30 mouse cellular contexts compared by ENCODE assay signal in the genomic region with DNA sequence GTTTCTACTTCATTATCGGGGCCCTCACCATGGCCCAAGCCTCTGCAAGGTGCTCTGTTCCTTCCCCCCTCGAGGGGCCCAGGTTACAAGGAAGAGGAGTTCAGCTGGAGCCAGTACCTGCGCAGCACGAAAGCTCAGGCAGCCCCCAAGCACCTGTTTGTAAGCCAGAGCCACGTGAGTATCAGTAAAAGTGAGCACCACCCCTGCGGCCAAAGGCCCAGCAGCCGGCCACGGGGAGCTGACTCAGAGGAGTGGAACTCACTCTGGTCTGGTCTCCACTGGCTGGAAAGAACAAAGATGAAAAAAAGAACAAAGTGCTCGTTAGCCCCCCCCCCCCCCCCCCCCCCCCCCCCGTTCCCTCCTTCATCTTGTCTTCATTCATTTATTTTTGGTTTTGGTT. TPM values are rescaled to one million over a fixed set of nuclear protein-coding genes. Genes with fewer than 3 reads are reported as not detected.
DNase-seq lines count a peak whose midpoint lies in the region; TF ChIP-seq lines count a peak whose summit lies in the region.
"Had no signal": no experiment of that assay in that cellular context is flagged by ENCODE, and none has a peak within 500 bp of the region (broad histone marks: within the 10 kb centered on the region; RNA-seq: fewer than 3 reads in every experiment).

No protein-coding gene starts in this region.

- no peaks in the 10 kb centered on the region for H3K79me2 ChIP-seq in C2C12 (ENCODE audit: control insufficient read depth, insufficient read depth)

- H3ac ChIP-seq in C2C12 (ENCODE audit: control insufficient read depth, insufficient read length, low read depth) = no peak overlapping the region

- H3K4me3 ChIP-seq in C2C12 (ENCODE audit: insufficient read depth, poor library complexity, severe bottlenecking) = no peak overlapping the region
- H3K4me3 ChIP-seq: forebrain, embryonic 10.5 days; forebrain, embryonic 13.5 days; gastrocnemius, adult 2 months; heart, embryonic 10.5 days; heart, embryonic 13.5 days had no signal

- peak; percentile 14 to 30 for DNase-seq in adrenal gland, postnatal 36 days
- no peak for DNase-seq in adrenal gland, postnatal 14 days
- peak; percentile 80 for DNase-seq in NIH3T3 (ENCODE audit: low read depth)
- DNase-seq in yolk sac, embryonic 10.5 days (ENCODE audit: low spot score) = peak; percentile 59
- DNase-seq in left cerebral cortex, adult 8-10 months (ENCODE audit: low spot score in 2 of 2) = no peak
- DNase-seq in heart, adult 8-10 months (ENCODE audit: low spot score) = no peak
- no peak for DNase-seq in left cerebral cortex, postnatal 4 days
- DNase-seq: adrenal gland, adult 2 months; adrenal gland, postnatal 25 days; cerebellum, adult 18-20 months; cerebellum, adult 9-10 months; cerebellum, postnatal 14 days; gastrocnemius, adult 2 months; gastrocnemius, postnatal 25 days; heart, adult 18-20 months; heart, postnatal 14 days; heart, postnatal 4 days; kidney, adult 18-20 months had no signal

- H3K79me3 ChIP-seq in C2C12 (ENCODE audit: low read depth) = no peaks in the 10 kb centered on the region

- H3K27me3 ChIP-seq in C2C12 (ENCODE audit: control insufficient read depth, insufficient read depth, insufficient read length) = no peaks in the 10 kb centered on the region
- H3K27me3 ChIP-seq: forebrain, embryonic 13.5 days had no signal

- TF ChIP-seq CTCF in C2C12 (IDR thresholded peaks at IDR 0.05; ENCODE audit: control insufficient read depth, insufficient read depth, insufficient read length) = no peak

- H3K36me3 ChIP-seq in C2C12 (ENCODE audit: control insufficient read depth, insufficient read depth) = no peaks in the 10 kb centered on the region
- H3K36me3 ChIP-seq: forebrain, embryonic 10.5 days; G1E; heart, embryonic 10.5 days; heart, embryonic 13.5 days had no signal

- intact Hi-C loops in left cerebral cortex, postnatal 4 days (cut with DNase I) = no loop called here

TF ChIP-seq in C2C12, 6 proteins besides CTCF, POLR2A, EP300 and RAD21:
- TF ChIP-seq CEBPB (IDR thresholded peaks at IDR 0.05; ENCODE audit: low read depth) (no peak), MYOD1 (IDR thresholded peaks at IDR 0.05; ENCODE audit: control insufficient read depth, insufficient read length, low read depth) (peak; percentile 51), MAX (IDR thresholded peaks at IDR 0.05) (peak; percentile 22), FOSL1 (IDR thresholded peaks at IDR 0.05; ENCODE audit: insufficient read depth, low read length, poor library complexity, severe bottlenecking) (no peak), MYOG (IDR thresholded peaks at IDR 0.05; ENCODE audit: control insufficient read depth, extremely low read depth, insufficient read length) (no peak), USF1 (IDR thresholded peaks at IDR 0.05; ENCODE audit: low read depth) (peak; percentile 18)

RNA-seq across cellular contexts. Expression of a gene that starts 18.0 kb away (rescaled TPM):
- total RNA-seq in adrenal gland, postnatal 36 days (2021) = not detected
- 0.34 and 0.74 TPM in 2 replicates for total RNA-seq in adrenal gland, postnatal 14 days (2021)
- 0.01 TPM for polyA plus RNA-seq in C2C12 (2012; fragmentation: generic; extraction: Trizol)
- 10 to 100 TPM; 15.2 to 18.6 (median 17.7) TPM for total RNA-seq in left cerebral cortex, adult 8-10 months (2022)
- not detected for total RNA-seq in heart, adult 8-10 months (2022)
- 10 to 100 TPM; 26.4 to 31.4 TPM for total RNA-seq in left cerebral cortex, postnatal 4 days (2021)
- total RNA-seq: common myeloid progenitor, adult 5-6 weeks; G1E; gastrocnemius, adult 2 months; heart, adult 18-20 months; heart, postnatal 4 days had no signal
- polyA plus RNA-seq: G1E had no signal

RNA-seq across cellular contexts. Expression of a gene that starts 25.8 kb away (rescaled TPM):
- 1 to 10 TPM in 1 of 2 experiments, not detected in 1; 1.3 TPM for total RNA-seq in adrenal gland, postnatal 36 days (2021)
- total RNA-seq in adrenal gland, postnatal 14 days (2021) = 1.6 and 2.3 TPM in 2 replicates
- 0.07 TPM for polyA plus RNA-seq in C2C12 (2012; fragmentation: generic; extraction: Trizol)
- 1 to 10 TPM; 1.3 to 1.9 (median 1.9) TPM for total RNA-seq in left cerebral cortex, adult 8-10 months (2022)
- not detected for total RNA-seq in heart, adult 8-10 months (2022)
- total RNA-seq in left cerebral cortex, postnatal 4 days (2021) = not detected
- total RNA-seq: G1E; gastrocnemius, adult 2 months; gastrocnemius, postnatal 25 days; heart, adult 18-20 months; heart, postnatal 4 days had no signal
- polyA plus RNA-seq: embryonic facial prominence, embryonic 11.5 days; embryonic facial prominence, embryonic 14.5 days; forebrain, embryonic 10.5 days; forebrain, embryonic 13.5 days; forebrain, embryonic 16.5 days; G1E; heart, embryonic 13.5 days; hindbrain, embryonic 11.5 days; inflammation-experienced regulatory T-cells, adult 6 months had no signal

RNA-seq across cellular contexts. Expression of a gene that starts 30.0 kb away (rescaled TPM):
- total RNA-seq in adrenal gland, postnatal 36 days (2021) = 100 to 1,000 TPM; 149 to 224 TPM
- total RNA-seq in adrenal gland, postnatal 14 days (2021) = 181 and 186 TPM in 2 replicates
- 119 TPM for polyA plus RNA-seq in C2C12 (2012; fragmentation: generic; extraction: Trizol)
- 10 to 100 TPM; 76.9 to 90.1 (median 84.4) TPM for total RNA-seq in left cerebral cortex, adult 8-10 months (2022)
- total RNA-seq in heart, adult 8-10 months (2022) = 10 to 100 TPM; 53.4 to 66.5 (median 60.8) TPM
- 100 to 1,000 TPM; 154 to 158 TPM for total RNA-seq in left cerebral cortex, postnatal 4 days (2021)

RNA-seq across cellular contexts. Expression of a gene that starts 55.8 kb away (rescaled TPM):
- 10 to 100 TPM; 43.8 to 62.7 TPM for total RNA-seq in adrenal gland, postnatal 36 days (2021)
- total RNA-seq in adrenal gland, postnatal 14 days (2021) = 38.7 and 42.9 TPM in 2 replicates
- 17.6 TPM for polyA plus RNA-seq in C2C12 (2012; fragmentation: generic; extraction: Trizol)
- 10 to 100 TPM; 43.3 to 45.9 (median 44.7) TPM for total RNA-seq in left cerebral cortex, adult 8-10 months (2022)
- 10 to 100 TPM; 19.3 to 25.0 (median 22.8) TPM for total RNA-seq in heart, adult 8-10 months (2022)
- 10 to 100 TPM; 23.6 to 26.2 TPM for total RNA-seq in left cerebral cortex, postnatal 4 days (2021)

Comparison
In these comparisons a context has a peak if more than half of its experiments do, and no peak if none do; other contexts are left out.
1. DNase-seq: peak in adrenal gland, postnatal 36 days (2 of 2), NIH3T3 (single experiment) and yolk sac, embryonic 10.5 days (single experiment); none in adrenal gland, postnatal 14 days (single experiment), left cerebral cortex, adult 8-10 months (0 of 2), heart, adult 8-10 months (single experiment) and left cerebral cortex, postnatal 4 days (single experiment).